Mouse (Mus musculus): ENCODE measurements at regions not wholly inside any gene's neighbourhood (a gene's known extent, or its start where the extent isn't known, plus 50 kb on each side); places are given as distances from the start of the nearest gene placed in this dataset.
A peak's percentile ranks its signal among the peaks of the same experiment; 100 is the strongest.
"Not testable (repeated sequence)": the region's sequence is repeated elsewhere in the genome, so short reads cannot be mapped to it uniquely, and the experiment has no call there.

GRCm38 (mm10) chr6:6371444-6372093, 154.6 kb upstream of the Slc25a13 start:
- no peaks in the 10 kb centered on the region for H3K9me3 ChIP-seq (ENCODE audit: low read length)
- H3K4me2 ChIP-seq (replicated peaks; ENCODE audit: low read depth, low read length) = no peak overlapping the region
- no peak overlapping the region for H3K4me3 ChIP-seq (ENCODE audit: low read depth, low read length)
- TF ChIP-seq EP300 (IDR thresholded peaks at IDR 0.05) (no peak), CTCF (IDR thresholded peaks at IDR 0.05) (no peak)
- H3K4me1 ChIP-seq (ENCODE audit: insufficient read depth, low read depth, low read length) = no peaks in the 10 kb centered on the region
- WGBS = 49% methylated on average over 5 of the region's 5 CpGs
- peak; percentile 21 for DNase-seq (ENCODE audit: low spot score)
- peak; percentile 57 for ATAC-seq
- H3K27ac ChIP-seq (ENCODE audit: low read length) = no peak overlapping the region
- no peaks in the 10 kb centered on the region for H3K27me3 ChIP-seq (replicated peaks; ENCODE audit: insufficient read depth, low read length)
- H3K36me3 ChIP-seq (ENCODE audit: insufficient read depth, low read length) = no peaks in the 10 kb centered on the region
- no peak overlapping the region for H3K9ac ChIP-seq (replicated peaks; ENCODE audit: low read depth)

- Histone ChIP-seq H3K4me1 (ENCODE audit: insufficient read depth, low read depth, low read length) (no peaks in the 10 kb centered on the region), H3K4me2 (replicated peaks; ENCODE audit: low read depth, low read length) (no peak overlapping the region)
- no peak for DNase-seq (ENCODE audit: low spot score)
These were observed 147.1 kb upstream of the Slc25a13 start for GRCm38 (mm10) chr6:6364037-6364436.

GRCm38 (mm10) chr6:6362678-6363354, 145.8 kb upstream of the Slc25a13 start:
- H3K9me3 ChIP-seq (ENCODE audit: low read length) = no peaks in the 10 kb centered on the region
- H3K27ac ChIP-seq (ENCODE audit: low read length) = no peak overlapping the region
- DNase-seq (ENCODE audit: low spot score) (peak; percentile 17), ATAC-seq (peak; percentile 28; the same call in 1 of the 2 replicates)
- H3K9ac ChIP-seq (replicated peaks; ENCODE audit: low read depth) = no peak overlapping the region
- WGBS = 51% methylated on average over 4 of the region's 4 CpGs
- no peak overlapping the region for H3K4me3 ChIP-seq (ENCODE audit: low read depth, low read length)
- H3K4me1 ChIP-seq (ENCODE audit: insufficient read depth, low read depth, low read length) = no peaks in the 10 kb centered on the region
- no peaks in the 10 kb centered on the region for H3K27me3 ChIP-seq (replicated peaks; ENCODE audit: insufficient read depth, low read length)
- no peak overlapping the region for H3K4me2 ChIP-seq (replicated peaks; ENCODE audit: low read depth, low read length)
- no peaks in the 10 kb centered on the region for H3K36me3 ChIP-seq (ENCODE audit: insufficient read depth, low read length)
- no peak for TF ChIP-seq CTCF (IDR thresholded peaks at IDR 0.05)
- TF ChIP-seq EP300 (IDR thresholded peaks at IDR 0.05) = no peak

More at GRCm38 (mm10) chr6:6364037-6364436, 147.1 kb upstream of the Slc25a13 start:
- Histone ChIP-seq H3K27ac (ENCODE audit: low read length) (no peak overlapping the region), H3K36me3 (ENCODE audit: insufficient read depth, low read length) (no peaks in the 10 kb centered on the region), H3K9ac (replicated peaks; ENCODE audit: low read depth) (no peak overlapping the region), H3K4me3 (ENCODE audit: low read depth, low read length) (no peak overlapping the region), H3K27me3 (replicated peaks; ENCODE audit: insufficient read depth, low read length) (no peaks in the 10 kb centered on the region), H3K9me3 (ENCODE audit: low read length) (no peaks in the 10 kb centered on the region)
- no peak for TF ChIP-seq EP300 (IDR thresholded peaks at IDR 0.05)
- TF ChIP-seq CTCF (IDR thresholded peaks at IDR 0.05) = no peak
- ATAC-seq = no peak
- WGBS = 69% methylated on average over 4 of the region's 4 CpGs

- not testable (repeated sequence) for H3K4me3 ChIP-seq (ENCODE audit: low read depth, low read length); H3K27me3 ChIP-seq (replicated peaks; ENCODE audit: insufficient read depth, low read length); H3K27ac ChIP-seq (ENCODE audit: low read length); H3K4me2 ChIP-seq (replicated peaks; ENCODE audit: low read depth, low read length); H3K9me3 ChIP-seq (ENCODE audit: low read length); H3K9ac ChIP-seq (replicated peaks; ENCODE audit: low read depth); H3K4me1 ChIP-seq (ENCODE audit: insufficient read depth, low read depth, low read length); H3K36me3 ChIP-seq (ENCODE audit: insufficient read depth, low read length); ATAC-seq; DNase-seq (ENCODE audit: low spot score)
These were observed 144.2 kb upstream of the Slc25a13 start for GRCm38 (mm10) chr6:6361181-6361580.

- no peaks in the 10 kb centered on the region for H3K36me3 ChIP-seq (ENCODE audit: insufficient read depth, low read length)
- ATAC-seq (no peak), DNase-seq (ENCODE audit: low spot score) (no peak)
- no peaks in the 10 kb centered on the region for H3K9me3 ChIP-seq (ENCODE audit: low read length)
- TF ChIP-seq EP300 (IDR thresholded peaks at IDR 0.05) = no peak
- TF ChIP-seq CTCF (IDR thresholded peaks at IDR 0.05) = no peak
- H3K27ac ChIP-seq (ENCODE audit: low read length) = no peak overlapping the region
- 46% methylated on average over 2 of the region's 2 CpGs for WGBS
- H3K9ac ChIP-seq (replicated peaks; ENCODE audit: low read depth) = no peak overlapping the region
- no peaks in the 10 kb centered on the region for H3K4me1 ChIP-seq (ENCODE audit: insufficient read depth, low read depth, low read length)
- H3K27me3 ChIP-seq (replicated peaks; ENCODE audit: insufficient read depth, low read length) = no peaks in the 10 kb centered on the region
- no peak overlapping the region for H3K4me2 ChIP-seq (replicated peaks; ENCODE audit: low read depth, low read length)
- H3K4me3 ChIP-seq (ENCODE audit: low read depth, low read length) = no peak overlapping the region
These were observed 140.5 kb upstream of the Slc25a13 start for GRCm38 (mm10) chr6:6357477-6357876.

GRCm38 (mm10) chr6:6356967-6357366, 140.0 kb upstream of the Slc25a13 start:
- WGBS = 46% methylated on average over 6 of the region's 6 CpGs
- TF ChIP-seq CTCF (IDR thresholded peaks at IDR 0.05) = no peak
- TF ChIP-seq EP300 (IDR thresholded peaks at IDR 0.05) = no peak
- Histone ChIP-seq H3K4me3 (ENCODE audit: low read depth, low read length) (no peak overlapping the region), H3K4me1 (ENCODE audit: insufficient read depth, low read depth, low read length) (no peaks in the 10 kb centered on the region), H3K4me2 (replicated peaks; ENCODE audit: low read depth, low read length) (no peak overlapping the region), H3K9ac (replicated peaks; ENCODE audit: low read depth) (no peak overlapping the region), H3K36me3 (ENCODE audit: insufficient read depth, low read length) (no peaks in the 10 kb centered on the region), H3K27me3 (replicated peaks; ENCODE audit: insufficient read depth, low read length) (no peaks in the 10 kb centered on the region), H3K27ac (ENCODE audit: low read length) (no peak overlapping the region), H3K9me3 (ENCODE audit: low read length) (no peaks in the 10 kb centered on the region)
- DNase-seq (ENCODE audit: low spot score) (no peak), ATAC-seq (no peak)

Data from lung, postnatal 0 days (tissue).